Mouse (Mus musculus) layer of hippocampus, adult 9-11 months (tissue): Measurements from ENCODE around the gene 1190005I06Rik.
"Not testable (repeated sequence)": the region's sequence is repeated elsewhere in the genome, so short reads cannot be mapped to it uniquely, and the experiment has no call there.

Experiments used
- DNase-seq: peaks from one replicate; pipeline ENCODE4 v3.0.0; 2022

Gene 1190005I06Rik

DNA sequence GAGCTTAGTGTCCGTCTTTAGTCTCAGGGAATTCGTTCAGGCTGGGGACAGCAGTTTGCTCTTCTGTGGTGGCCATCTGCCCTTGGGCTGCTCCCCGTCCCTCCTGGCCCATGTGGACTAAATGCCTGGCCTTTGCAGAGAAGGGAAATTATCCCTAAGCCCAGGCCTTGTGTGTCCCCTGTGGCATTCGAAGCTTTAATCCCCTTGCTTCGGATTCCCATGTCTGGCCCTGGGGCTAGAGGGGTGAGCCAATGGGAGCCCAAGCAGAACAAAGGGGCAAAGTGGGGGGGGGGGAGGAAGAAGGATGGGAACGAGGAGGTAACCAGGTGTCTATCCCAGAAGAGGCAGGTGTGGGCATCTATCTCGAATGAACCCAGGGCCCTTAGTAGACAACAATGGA, at the start of gene 1190005I06Rik:
1190005I06Rik (minus strand) TSS at position 101 of the 400 bp plus-strand sequence.
- no peak for DNase-seq

DNA sequence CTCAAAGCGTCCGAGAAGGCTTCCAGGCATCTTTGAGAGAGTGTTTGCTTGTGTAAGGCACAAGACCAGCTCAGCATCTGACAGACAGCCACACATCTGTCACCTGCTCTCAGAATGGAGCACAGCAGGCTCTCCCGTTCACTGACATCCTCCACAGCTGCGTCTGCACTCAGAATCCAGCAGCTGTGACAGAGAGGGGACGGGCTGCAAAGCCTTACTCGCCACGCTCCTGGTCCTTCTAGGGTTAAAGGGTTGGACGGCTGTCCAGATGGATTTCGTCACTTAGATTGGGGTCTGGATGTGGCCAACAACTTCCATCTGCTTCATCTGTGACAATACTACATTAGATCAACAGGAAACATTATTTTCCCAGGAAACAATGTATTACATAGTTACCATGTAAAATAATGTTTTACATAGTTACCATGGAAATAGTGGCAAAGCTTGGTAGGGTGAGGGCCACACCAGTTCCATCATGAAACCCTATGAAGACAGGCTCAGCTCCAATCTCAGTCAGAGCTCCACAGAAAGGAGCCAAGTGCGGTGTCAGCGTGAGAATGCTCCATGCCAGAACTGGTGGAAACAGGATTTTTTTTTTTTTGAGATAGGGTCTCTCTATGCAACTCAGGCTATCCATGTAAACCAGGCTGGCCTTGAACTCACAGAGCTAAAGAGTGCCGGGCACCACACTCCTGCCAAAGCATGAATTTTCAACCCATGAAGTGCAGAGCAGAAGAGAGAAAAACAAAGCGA, 49.1 kb upstream of the 1190005I06Rik start:
- DNase-seq, result no peak

DNA sequence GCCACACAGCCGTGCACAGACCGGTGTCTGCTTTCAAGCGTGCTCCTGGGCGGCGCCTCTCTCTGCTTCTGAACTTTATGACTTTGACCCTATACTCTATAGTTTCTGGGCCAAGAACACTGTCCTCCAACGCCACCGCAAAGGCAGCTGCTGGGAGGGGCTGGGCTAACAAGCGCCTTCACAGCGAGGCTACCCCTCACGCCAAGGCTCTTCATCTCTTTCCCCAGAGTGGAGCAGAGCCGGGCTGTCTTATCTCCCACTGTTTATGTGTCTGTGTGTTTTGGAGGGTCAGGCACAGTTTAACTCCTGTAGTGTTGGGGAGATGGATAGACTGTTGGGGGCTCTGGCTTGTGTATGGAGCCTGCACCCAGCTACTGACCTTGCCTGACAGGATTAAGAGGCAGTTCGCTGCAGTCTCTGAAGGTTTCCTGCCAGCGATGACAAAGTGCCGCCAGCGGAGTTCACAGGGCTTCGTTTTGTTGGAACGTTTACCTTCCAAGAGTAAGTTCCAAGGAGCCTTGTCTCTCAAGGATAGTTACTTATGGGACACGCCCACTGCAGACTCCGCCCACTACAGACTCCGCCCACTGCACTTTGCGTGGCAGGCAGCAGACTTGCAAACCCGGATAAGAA, 46.5 kb upstream of the 1190005I06Rik start:
- no peak for DNase-seq

DNA sequence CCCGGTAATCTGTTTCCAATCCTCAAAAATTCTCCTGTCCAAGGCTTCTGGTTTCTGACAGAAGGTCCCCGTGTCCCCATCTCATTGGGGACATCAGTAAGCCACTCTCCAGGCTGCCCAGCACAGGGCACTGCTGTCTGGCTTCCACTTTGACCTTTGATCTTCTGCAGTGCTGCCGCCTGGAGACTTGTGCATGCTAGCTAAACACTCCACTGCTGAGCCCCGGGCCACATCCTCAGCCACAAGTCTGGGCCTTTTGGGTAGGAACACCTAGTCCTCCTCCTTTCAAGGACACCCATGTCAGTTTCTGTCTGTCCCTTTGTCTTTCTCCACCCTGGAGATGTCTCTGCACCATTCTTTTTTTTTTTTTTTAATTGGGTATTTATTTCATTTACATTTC, 45.5 kb upstream of the 1190005I06Rik start:
- no peak for DNase-seq

DNA sequence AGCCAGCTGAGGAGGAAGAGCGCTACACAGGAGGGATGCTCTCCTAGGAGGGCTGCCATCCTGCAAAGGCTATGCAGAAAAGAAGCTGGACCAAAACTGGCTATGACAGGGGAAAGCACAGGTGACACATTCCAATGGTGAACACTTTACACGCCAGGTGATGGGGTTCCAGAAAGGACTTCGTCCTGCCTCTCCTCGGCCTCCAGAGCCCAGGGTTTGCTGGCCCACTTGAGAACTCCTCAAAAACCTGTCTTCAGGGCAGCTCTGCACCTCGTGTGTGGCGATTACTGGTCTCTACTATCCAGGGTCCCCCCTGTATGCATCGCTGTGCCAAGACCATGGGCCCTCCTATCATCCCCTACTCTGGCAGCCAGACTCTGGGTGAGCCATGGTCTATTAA, 41.1 kb upstream of the 1190005I06Rik start:
- DNase-seq, result no peak

DNA sequence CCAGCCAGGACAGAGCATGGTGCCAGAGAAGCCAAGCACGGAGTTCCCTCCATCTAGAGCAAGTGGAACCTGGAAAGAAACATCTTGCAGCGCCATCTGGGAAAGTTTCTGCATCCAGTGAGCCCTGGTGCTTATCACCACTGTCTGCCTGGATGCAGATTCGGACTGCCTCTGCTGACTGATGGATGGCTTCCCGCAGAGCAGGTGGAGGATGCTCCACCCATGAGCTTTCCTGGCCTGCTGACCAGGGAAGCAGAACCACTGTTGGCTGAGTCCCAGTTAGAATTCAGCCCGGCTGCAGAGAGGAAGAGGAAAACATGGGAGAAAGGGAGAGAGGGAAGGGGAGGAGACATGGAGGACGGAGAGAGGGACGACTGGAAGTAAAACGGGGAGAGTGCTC, 40.4 kb upstream of the 1190005I06Rik start:
- no peak for DNase-seq

DNA sequence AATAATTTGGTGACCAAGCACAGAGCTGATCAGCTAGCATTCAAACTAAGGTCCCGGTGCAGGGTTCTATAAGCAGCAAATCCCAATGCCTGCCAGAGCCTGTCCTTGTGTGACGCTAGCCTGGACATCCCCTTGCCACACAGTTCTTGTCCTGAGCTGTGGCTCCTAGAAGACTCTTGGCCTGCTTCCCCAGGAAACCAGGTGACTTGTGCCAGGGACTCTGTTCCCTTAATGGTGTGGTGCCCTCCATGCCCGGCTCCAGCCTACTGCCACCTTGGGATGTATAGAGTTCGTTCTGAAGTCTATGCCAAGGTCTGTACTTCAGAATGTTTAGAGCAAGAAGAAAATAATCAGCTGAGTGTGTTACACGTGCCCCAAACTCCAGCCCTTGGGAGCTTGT, 39.1 kb upstream of the 1190005I06Rik start:
- DNase-seq, result no peak

DNA sequence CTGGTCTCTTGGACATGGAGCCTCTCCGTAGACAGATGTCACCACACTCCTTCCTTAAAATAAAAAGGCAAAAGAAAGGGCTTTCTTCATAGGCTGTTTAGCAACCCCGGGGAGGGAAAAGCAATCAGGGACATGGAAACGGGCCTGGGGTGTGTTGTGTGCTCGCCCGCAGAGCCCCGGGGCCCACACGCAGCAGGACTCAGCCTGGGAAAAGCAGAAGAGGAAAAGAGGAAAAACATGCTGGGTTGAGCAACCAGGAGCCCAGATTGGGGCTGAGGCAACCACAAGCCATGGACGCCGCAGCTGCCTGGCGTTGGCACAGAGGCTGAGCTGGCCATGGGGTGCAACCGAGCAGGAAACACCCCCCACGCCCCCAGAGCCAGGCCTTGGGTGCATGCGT, 38.6 kb upstream of the 1190005I06Rik start:
- peak; percentile 90 for DNase-seq

DNA sequence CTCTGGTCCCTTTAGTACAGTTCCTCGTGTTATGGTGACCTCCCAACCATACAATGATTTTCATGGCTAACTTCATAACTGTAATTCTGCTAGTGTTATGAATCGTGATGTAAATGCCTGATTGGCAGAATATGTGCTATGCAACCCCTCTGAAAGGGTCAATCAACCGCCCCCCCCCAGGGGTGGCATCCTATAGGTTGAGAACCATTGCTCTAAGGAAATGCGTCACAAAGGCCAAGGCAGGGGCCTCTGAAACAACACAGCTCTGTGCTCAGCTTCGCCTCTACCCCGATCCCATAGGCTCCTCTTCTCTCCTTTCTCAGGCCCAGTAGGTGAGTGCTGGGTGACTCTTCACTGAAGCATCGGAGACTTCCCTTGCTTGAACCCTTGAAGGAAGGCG, 38.2 kb upstream of the 1190005I06Rik start:
- no peak for DNase-seq

DNA sequence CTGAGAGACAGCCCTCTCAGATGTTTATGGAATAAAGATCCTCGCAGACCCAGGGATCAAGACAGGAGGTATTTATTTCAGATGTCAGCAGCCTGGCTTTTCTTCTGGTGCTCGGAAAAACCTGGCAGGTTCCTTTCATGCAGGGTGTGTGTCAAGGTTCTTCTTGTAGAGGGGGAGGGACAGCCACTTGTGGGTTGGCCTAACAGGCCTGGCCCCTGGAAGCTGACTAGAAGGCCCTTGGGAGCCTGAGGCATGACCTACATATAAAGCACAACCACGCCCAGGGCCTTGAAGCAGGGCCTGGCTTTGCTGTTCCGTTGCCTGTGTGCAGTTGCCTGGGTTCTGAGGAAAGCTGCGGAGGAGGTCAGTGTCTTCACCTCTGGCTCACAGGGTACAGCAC, 37.7 kb upstream of the 1190005I06Rik start:
- DNase-seq, result no peak

DNA sequence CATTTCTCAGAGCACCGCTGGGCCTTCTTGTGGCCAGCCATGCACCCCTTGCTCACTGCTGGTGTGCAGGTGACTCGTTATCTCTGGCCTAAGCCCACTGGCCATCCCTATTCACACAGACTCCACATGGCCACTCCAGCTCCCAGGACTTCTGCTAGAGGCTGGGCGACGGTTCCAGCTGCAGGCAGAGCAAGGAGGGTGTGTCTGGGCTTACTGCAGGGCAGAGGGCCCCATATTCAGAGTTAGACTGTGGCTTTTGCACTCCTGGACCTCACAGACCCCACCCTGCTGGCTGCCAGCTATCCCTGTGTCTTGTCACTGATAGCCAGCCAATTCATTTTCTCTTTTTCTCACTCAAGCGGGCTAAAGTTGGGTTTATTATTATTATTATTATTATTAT, 36.6 kb upstream of the 1190005I06Rik start:
- no peak for DNase-seq

DNA sequence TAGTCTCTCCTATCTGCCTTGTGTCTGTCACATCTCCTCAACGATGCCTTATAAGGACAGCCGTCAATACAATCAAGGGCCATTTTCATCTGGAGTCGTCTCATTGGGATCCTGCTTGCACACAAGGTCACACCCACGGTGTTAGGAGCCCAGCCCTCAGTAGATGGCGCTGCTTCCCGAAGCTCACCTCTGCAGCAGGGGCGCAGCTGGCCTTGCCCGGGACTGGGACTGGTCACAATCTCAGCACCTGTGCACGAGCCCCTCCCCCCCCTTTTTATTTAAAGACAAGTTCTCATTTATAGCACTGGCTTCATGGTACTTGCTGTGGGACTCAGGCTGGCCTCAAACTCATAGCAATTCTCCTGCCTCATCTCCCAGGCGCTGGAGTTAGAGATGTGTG, 36.2 kb upstream of the 1190005I06Rik start:
- DNase-seq, result peak; percentile 64

DNA sequence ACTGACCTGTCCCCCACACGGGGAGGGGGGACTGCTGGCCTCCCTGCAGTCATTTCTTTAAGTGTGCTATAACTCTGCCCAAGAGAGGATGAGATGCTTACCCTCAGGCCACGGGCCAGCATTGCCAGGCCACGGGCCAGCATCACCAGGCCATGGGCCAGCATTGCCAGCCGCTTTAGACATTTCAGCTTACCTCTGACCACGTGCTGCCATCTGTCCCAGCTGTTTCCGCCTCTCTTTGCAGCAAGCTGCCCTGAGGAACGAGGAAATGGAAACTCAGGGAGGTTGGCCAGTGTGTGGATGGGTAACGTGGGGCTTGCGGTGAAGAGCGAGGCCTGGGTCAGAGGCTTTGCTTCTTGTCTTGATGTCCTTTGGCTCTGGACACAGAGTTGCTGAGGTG, 33.7 kb upstream of the 1190005I06Rik start:
- DNase-seq, result peak; percentile 70

DNA sequence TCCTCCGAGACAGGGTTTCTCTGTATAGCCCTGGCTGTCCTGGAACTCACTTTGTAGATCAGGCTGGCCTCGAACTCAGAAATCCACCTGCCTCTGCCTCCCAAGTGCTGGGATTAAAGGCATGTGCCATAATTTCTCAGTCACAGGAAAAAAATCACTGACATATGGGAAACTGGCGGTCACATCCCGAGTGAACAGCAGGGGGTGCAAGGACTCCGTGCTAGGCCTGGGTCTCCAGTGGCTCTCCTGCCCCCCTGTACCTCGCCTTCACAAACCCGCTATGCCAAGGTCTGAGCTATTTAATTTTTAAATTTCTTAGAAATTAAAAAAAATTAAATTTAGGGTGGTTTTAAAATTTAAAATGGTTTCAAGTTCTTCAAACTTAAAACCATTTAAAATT, 33.0 kb upstream of the 1190005I06Rik start:
- not testable (repeated sequence) for DNase-seq

DNA sequence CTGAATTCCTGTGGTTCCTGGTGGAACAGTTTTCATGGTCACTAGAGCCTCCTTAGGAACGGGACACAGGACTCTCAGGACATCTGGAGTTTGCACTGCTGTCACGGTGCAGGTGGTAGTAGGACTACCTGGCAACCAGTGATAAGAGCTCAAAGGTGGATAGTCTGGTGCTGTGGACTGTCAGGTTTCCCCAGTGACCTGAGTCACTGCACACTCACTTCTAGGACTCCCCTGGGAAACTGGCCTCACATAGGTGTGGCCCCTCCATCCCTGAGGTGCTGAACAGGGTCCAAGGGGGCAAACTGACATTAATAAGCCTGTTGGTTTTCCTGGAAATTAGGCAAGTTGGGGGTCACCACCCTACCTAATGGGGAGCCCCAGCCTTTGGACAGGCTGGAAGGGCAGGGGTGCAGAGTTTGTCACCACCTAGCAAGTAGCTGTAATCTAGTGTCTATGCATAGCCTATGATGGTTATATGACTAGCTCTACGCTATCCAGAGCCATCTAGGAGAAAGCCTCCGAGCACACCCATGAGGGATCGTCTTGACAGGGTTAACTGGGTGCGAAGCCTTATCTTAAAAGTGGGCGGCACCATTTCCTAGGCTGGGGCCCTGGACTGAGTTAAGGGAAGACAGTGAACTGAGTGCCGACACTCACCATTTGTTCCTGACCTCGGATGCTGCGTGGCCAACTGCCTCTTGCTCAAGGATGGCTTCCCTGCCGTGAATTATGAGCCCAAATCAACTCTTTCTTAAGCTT, 32.4 kb upstream of the 1190005I06Rik start:
- no peak for DNase-seq

DNA sequence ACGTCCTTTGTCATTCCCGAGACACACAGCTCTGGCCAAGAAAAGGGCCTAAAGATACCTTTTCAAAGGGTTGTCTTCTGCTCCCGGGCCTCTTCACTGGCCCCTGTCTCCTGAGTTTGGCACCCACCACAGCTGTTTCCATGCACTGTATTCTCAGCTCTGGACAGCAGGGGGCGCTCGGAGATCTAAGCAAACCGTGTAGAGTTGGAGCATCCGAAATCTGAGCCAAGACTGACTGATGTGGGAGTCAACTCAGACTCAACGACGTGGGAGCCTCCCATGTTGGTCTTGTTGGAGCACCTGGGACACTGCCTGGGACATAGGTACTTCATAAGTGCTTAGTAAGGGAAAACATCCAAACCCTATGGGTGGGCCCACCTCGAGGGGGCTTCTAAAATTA, 31.0 kb upstream of the 1190005I06Rik start:
- peak; percentile 83 for DNase-seq

DNA sequence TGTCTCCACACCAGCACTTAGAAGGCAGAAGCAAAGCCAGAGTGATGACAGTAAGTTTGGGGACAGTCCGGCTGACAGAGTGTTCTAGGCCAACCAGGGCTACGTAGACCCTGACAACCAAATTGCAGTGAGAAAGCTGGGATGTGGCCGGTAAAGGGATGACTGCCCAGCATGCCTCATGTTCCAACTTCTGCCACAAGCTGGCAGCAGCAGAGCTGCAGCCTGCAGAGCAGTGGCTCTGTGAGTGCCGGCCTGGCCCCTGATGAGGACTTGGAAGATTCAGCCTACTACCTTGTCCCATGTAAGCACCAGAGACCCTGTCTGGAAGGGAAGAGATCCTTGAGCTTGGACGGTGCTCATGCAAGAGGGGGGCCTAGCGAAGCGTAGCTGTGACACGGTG, 28.3 kb upstream of the 1190005I06Rik start:
- no peak for DNase-seq

DNA sequence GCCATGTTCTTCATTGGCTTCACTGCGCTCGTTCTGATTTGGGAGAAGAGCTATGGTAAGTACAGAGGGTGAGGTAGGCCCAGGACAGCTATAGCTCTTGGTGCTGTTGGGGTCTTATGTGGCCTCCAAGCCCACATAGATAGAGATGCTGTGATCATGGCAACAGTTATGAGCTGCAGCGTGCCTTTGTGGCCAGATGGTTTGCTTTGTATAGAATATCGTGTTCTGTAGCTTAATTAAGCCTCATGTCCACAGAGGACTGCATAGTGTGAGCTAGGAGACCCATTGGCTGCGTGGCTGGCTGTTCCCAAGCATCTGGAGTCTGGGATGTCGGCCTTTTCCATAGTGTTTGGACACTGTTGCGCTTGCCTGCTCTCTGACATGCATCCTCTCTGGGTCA, 25.9 kb upstream of the 1190005I06Rik start:
- DNase-seq, result no peak

DNA sequence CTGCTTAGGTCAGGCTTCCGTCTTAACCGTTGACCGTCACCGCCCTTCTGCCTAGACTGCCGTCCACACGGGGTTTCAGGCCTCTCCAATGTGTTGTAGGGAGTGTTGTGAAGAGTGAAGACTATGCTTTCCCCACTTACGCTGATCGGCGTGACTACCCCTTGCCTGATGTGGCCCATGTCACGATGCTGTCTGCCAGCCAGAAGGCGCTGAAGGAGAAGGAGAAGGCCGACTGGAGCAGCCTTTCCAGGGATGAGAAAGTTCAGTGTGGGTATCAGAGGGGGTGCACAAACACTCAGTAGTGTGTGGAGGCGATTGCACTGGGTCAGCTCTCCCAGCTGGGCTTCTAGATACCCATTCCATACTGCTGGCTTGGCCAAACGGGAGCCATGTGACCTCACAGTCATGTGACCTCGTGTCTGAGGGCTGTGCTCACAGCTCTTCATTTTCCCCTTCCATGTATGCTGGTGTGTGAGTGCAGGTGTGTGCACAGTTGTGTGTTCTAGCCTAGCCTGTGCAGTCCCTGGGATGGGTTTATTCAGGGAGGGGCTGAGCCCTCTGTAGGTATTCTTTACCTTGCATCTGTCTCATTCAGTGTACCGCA, 25.3 kb upstream of the 1190005I06Rik start:
- no peak for DNase-seq

DNA sequence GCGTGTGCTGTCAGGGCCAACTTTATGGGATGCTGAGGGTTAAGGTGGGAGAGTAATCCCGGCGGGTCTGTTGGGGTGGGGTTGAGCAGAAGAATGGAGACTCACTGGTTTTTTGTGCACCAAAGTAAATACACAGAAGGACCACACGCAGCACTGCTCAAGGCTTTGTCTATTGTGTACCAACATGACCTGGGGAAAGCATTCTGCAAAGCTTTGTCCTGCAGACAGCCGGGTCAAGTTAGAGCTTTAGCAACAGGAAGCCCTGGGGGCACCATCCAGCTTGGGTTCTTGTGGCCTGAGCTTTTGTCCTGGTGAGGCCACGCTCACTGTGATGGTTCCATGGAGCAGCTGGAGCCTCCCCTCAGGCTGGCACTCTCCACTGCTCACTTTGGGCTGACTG, 24.3 kb upstream of the 1190005I06Rik start:
- DNase-seq, result no peak

DNA sequence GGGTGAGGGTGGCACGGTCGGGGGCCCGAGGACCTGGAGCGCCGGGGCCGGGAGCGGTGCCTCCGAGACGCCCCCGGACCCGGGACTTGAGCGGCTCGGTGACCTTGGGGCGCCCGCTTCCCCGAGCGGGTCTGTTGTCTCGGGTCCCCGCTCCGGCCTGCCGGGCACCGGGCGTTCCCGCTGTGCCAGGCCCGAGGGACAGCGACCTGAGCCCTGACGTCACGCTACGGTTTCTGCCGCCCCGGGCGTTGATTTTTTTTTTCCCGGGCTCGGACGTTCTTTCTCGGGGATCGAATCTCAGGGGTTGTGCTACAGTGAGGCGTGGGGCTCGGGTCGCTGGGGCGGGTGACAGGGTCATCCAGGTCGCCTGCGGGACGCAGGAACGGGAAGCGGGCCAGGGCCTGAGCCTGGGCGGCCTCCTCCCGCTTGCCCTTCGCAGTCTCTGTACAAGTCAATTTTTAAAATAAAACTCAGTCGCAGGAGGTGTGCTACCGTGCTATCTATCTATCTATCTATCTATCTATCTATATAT, 21.0 kb upstream of the 1190005I06Rik start, which contains the start of gene Emc8:
Emc8 (minus strand) TSS at position 200 of the 532 bp plus-strand sequence.
- DNase-seq, result no peak

DNA sequence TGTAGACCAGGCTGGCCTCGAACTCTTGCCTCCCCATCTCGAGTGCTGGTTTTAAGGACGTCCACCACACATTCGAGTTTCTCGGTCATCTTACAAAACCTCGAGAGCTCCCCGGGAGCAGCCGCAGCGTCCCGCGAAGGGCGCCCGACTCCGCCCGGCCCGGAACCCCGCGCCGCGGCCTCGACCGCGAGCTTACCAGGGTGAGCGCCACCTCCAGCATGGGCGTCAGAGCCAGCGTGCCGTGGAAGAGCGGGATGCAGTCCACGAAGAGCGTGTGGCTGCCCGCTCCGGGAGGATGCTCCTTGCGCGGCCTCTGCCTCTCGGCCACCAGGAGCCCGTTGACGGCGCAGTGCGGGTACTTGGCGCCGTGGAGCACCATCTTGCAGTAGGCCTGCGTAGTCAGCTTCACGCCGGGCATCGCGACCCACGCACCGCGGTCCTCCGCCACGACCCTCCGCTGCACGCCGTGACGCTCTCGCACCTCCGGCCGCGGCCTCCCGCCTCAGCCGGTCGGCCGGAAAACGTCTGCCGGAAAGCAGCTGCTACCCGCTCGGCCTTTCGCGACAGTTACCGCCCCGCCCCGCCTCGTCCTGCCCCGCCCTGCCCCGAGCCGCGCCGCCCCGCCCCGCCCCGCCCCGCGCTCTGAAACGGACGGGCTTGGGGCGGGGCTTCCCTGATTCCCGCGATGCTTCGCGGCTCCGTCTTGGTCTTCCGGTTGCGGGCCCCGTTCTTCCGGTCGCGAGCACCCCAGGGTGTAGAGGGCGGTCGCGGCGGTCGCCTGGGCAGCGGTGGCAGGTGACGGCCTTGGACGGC, 20.3 kb upstream of the 1190005I06Rik start, which contains the start of the genes Gm27021 and Cox4i1:
Gm27021 (minus strand) TSS at position 519 of the 813 bp plus-strand sequence.
Cox4i1 (plus strand) TSS at position 662 of the 813 bp plus-strand sequence.
- peak; percentile 90 for DNase-seq
